ENCODE assay signal across 12 mouse cellular contexts in genomic region chr3:156895322-156895721, GRCm38 (mm10).
DNase-seq lines count a peak whose midpoint lies in the region; ATAC-seq and TF ChIP-seq lines count a peak whose summit lies in the region.
"Had no signal": no experiment of that assay in that cellular context is flagged by ENCODE, and none has a peak within 500 bp of the region (broad histone marks: within the 10 kb centered on the region; RNA-seq: fewer than 3 reads in every experiment).

No protein-coding gene starts in this region.

- H3K9ac ChIP-seq in forebrain, embryonic 11.5 days (ENCODE audit: low read length): no peak overlapping the region
- no peak overlapping the region for H3K9ac ChIP-seq in forebrain, embryonic 14.5 days (ENCODE audit: low read length)
- no peak overlapping the region for H3K9ac ChIP-seq in midbrain, embryonic 12.5 days (replicated peaks)
- H3K9ac ChIP-seq: liver, embryonic 14.5 days had no signal

- no peak overlapping the region for H3K4me2 ChIP-seq in forebrain, embryonic 11.5 days (ENCODE audit: low read depth, low read length, severe bottlenecking)
- H3K4me2 ChIP-seq in forebrain, embryonic 14.5 days (ENCODE audit: low read length): no peak overlapping the region
- H3K4me2 ChIP-seq in midbrain, embryonic 12.5 days (replicated peaks): no peak overlapping the region

- no peak for TF ChIP-seq POLR2A in cerebellum, adult 2 months (IDR thresholded peaks at IDR 0.05; ENCODE audit: borderline replicate concordance, insufficient read depth, low read length)
- TF ChIP-seq POLR2A in kidney, adult 2 months (IDR thresholded peaks at IDR 0.05; ENCODE audit: low read depth, low read length): no peak

- no peak overlapping the region for H3K4me3 ChIP-seq in forebrain, embryonic 11.5 days (ENCODE audit: low read depth, low read length)
- H3K4me3 ChIP-seq in forebrain, embryonic 10.5 days: no peak overlapping the region
- H3K4me3 ChIP-seq in cerebellum, adult 2 months (replicated peaks; ENCODE audit: insufficient read depth, low read depth, low read length): no peak overlapping the region
- H3K4me3 ChIP-seq in forebrain, embryonic 14.5 days (ENCODE audit: low read depth, low read length): no peak overlapping the region
- H3K4me3 ChIP-seq in midbrain, embryonic 12.5 days: no peak overlapping the region
- H3K4me3 ChIP-seq in kidney, adult 2 months (ENCODE audit: insufficient read depth, low read depth, low read length): no peak overlapping the region
- H3K4me3 ChIP-seq: limb, embryonic 10.5 days had no signal

- no peaks in the 10 kb centered on the region for H3K9me3 ChIP-seq in forebrain, embryonic 11.5 days (ENCODE audit: control insufficient read depth, low read length)
- no peaks in the 10 kb centered on the region for H3K9me3 ChIP-seq in forebrain, embryonic 10.5 days
- H3K9me3 ChIP-seq in forebrain, embryonic 14.5 days (replicated peaks; ENCODE audit: control insufficient read depth, low read length): no peaks in the 10 kb centered on the region
- H3K9me3 ChIP-seq in midbrain, embryonic 12.5 days: no peaks in the 10 kb centered on the region
- H3K9me3 ChIP-seq: limb, embryonic 10.5 days had no signal

- WGBS in forebrain, embryonic 11.5 days: 48% methylated on average over 4 of the region's 4 CpGs
- 64% methylated on average over 4 of the region's 4 CpGs for WGBS in forebrain, embryonic 10.5 days
- WGBS in cerebellum, adult 2 months: 7% methylated on average over 4 of the region's 4 CpGs
- 40% methylated on average over 4 of the region's 4 CpGs for WGBS in forebrain, embryonic 14.5 days
- WGBS in midbrain, embryonic 12.5 days: 57% methylated on average over 4 of the region's 4 CpGs
- WGBS in kidney, adult 2 months: 74% methylated on average over 4 of the region's 4 CpGs

- TF ChIP-seq CTCF in cerebellum, adult 2 months (IDR thresholded peaks at IDR 0.05; ENCODE audit: borderline replicate concordance, insufficient read depth, low read depth, low read length): no peak
- no peak for TF ChIP-seq CTCF in kidney, adult 2 months (conservative IDR thresholded peaks at IDR 0.05; ENCODE audit: insufficient read depth, insufficient read length, low read depth, low read length)

- no peaks in the 10 kb centered on the region for H3K36me3 ChIP-seq in forebrain, embryonic 11.5 days (ENCODE audit: control insufficient read depth, insufficient read depth, low read length)
- no peaks in the 10 kb centered on the region for H3K36me3 ChIP-seq in forebrain, embryonic 10.5 days (replicated peaks)
- no peaks in the 10 kb centered on the region for H3K36me3 ChIP-seq in forebrain, embryonic 14.5 days (ENCODE audit: control insufficient read depth, insufficient read depth, low read length)
- H3K36me3 ChIP-seq in midbrain, embryonic 12.5 days: no peaks in the 10 kb centered on the region
- H3K36me3 ChIP-seq in kidney, adult 2 months (ENCODE audit: control insufficient read depth, insufficient read depth, low read length): no peaks in the 10 kb centered on the region
- H3K36me3 ChIP-seq: limb, embryonic 10.5 days had no signal

- H3K27ac ChIP-seq in forebrain, embryonic 11.5 days (ENCODE audit: low read depth, low read length): no peak overlapping the region
- no peak overlapping the region for H3K27ac ChIP-seq in forebrain, embryonic 10.5 days
- peak overlapping the region; percentile 57; the same call in 1 of the 2 replicates for H3K27ac ChIP-seq in cerebellum, adult 2 months (ENCODE audit: insufficient read depth, low read length)
- H3K27ac ChIP-seq in forebrain, embryonic 14.5 days (ENCODE audit: low read depth, low read length): no peak overlapping the region
- no peak overlapping the region for H3K27ac ChIP-seq in midbrain, embryonic 12.5 days (replicated peaks)
- H3K27ac ChIP-seq in kidney, adult 2 months (ENCODE audit: insufficient read depth, low read depth, low read length): no peak overlapping the region
- H3K27ac ChIP-seq: kidney, postnatal 0 days; limb, embryonic 10.5 days; liver, embryonic 14.5 days had no signal

- no peaks in the 10 kb centered on the region for H3K27me3 ChIP-seq in forebrain, embryonic 11.5 days (ENCODE audit: control insufficient read depth, insufficient read depth, low read length)
- H3K27me3 ChIP-seq in forebrain, embryonic 10.5 days (ENCODE audit: poor library complexity, severe bottlenecking): no peaks in the 10 kb centered on the region
- no peaks in the 10 kb centered on the region for H3K27me3 ChIP-seq in cerebellum, adult 2 months (ENCODE audit: control insufficient read depth, insufficient read depth, low read length)
- no peaks in the 10 kb centered on the region for H3K27me3 ChIP-seq in forebrain, embryonic 14.5 days (replicated peaks; ENCODE audit: control insufficient read depth, insufficient read depth, low read length)
- no peaks in the 10 kb centered on the region for H3K27me3 ChIP-seq in midbrain, embryonic 12.5 days
- H3K27me3 ChIP-seq in kidney, adult 2 months (replicated peaks; ENCODE audit: control insufficient read depth, insufficient read depth, low read length): no peaks in the 10 kb centered on the region

- DNase-seq in forebrain, embryonic 11.5 days (ENCODE audit: low spot score): no peak
- DNase-seq in forebrain, embryonic 10.5 days (ENCODE audit: extremely low spot score, low spot score): no peak
- DNase-seq in cerebellum, adult 2 months: peak; percentile 63 to 90
- peak; percentile 48 for DNase-seq in forebrain, embryonic 14.5 days (ENCODE audit: low spot score)
- no peak for DNase-seq in kidney, adult 2 months
- DNase-seq in urinary bladder, postnatal 14 days (ENCODE audit: low spot score): no peak
- no peak for DNase-seq in frontal cortex, postnatal 10 days (ENCODE audit: low spot score in 2 of 2)
- DNase-seq: lung, postnatal 14 days had no signal

- peak; percentile 45 for ATAC-seq in forebrain, embryonic 11.5 days (replicated peaks; ENCODE audit: low FRiP score)
- peak; percentile 42; the same call in 1 of the 2 replicates for ATAC-seq in forebrain, embryonic 14.5 days
- peak; percentile 44 for ATAC-seq in midbrain, embryonic 12.5 days (ENCODE audit: low FRiP score, low read depth)

- no peaks in the 10 kb centered on the region for H3K4me1 ChIP-seq in forebrain, embryonic 11.5 days (replicated peaks; ENCODE audit: control insufficient read depth, insufficient read depth, low read length)
- 0 out of 2 replicates have a peak, but pooled peaks cover 3% of the 10 kb centered on the region for H3K4me1 ChIP-seq in forebrain, embryonic 10.5 days
- peaks cover 11% of the 10 kb centered on the region; the same call in 1 of the 2 replicates for H3K4me1 ChIP-seq in cerebellum, adult 2 months (ENCODE audit: control insufficient read depth, insufficient read depth, low read length)
- H3K4me1 ChIP-seq in forebrain, embryonic 14.5 days (ENCODE audit: control insufficient read depth, insufficient read depth, low read length): no peaks in the 10 kb centered on the region
- H3K4me1 ChIP-seq in midbrain, embryonic 12.5 days: peaks cover 5% of the 10 kb centered on the region
- H3K4me1 ChIP-seq in kidney, adult 2 months (ENCODE audit: control insufficient read depth, insufficient read depth, low read length): no peaks in the 10 kb centered on the region
- H3K4me1 ChIP-seq: limb, embryonic 10.5 days had no signal

Comparison
In these comparisons a context has a peak if more than half of its experiments do, and no peak if none do; other contexts are left out.
1. DNase-seq: peak in cerebellum, adult 2 months (2 of 2) and forebrain, embryonic 14.5 days (single experiment); none in forebrain, embryonic 11.5 days (single experiment), forebrain, embryonic 10.5 days (single experiment), kidney, adult 2 months (single experiment), urinary bladder, postnatal 14 days (single experiment) and frontal cortex, postnatal 10 days (0 of 2).
2. Peak in every context shown above with its lines, with median percentiles within 50 percentile points of each other: ATAC-seq.